ENCODE assay signal across 1 mouse cellular context in genomic region chr4:120664601-120665000, GRCm38 (mm10).
TF ChIP-seq lines count a peak whose summit lies in the region.

No protein-coding gene starts in this region.

TF ChIP-seq in MEL, 35 proteins besides CTCF, POLR2A, EP300 and RAD21:
- TF ChIP-seq HCFC1 (IDR thresholded peaks at IDR 0.05; ENCODE audit: low read depth, low read length) = 0 out of 2 replicates have a peak, but pooled peaks have one; percentile 8
- no peak for TF ChIP-seq POLR2AphosphoS5 (IDR thresholded peaks at IDR 0.05; ENCODE audit: borderline replicate concordance, low read depth, low read length)
- no peak for TF ChIP-seq MYC (IDR thresholded peaks at IDR 0.05; ENCODE audit: low read depth, low read length)
- TF ChIP-seq ZNF384 (IDR thresholded peaks at IDR 0.05; ENCODE audit: low read depth, low read length) = peak; percentile 79
- peak; percentile 39; the same call in 1 of the 2 replicates for TF ChIP-seq ETS1 (IDR thresholded peaks at IDR 0.05; ENCODE audit: low read depth, low read length)
